Mouse (Mus musculus): Measurements from ENCODE around the gene Erc2. TPM values are rescaled to one million over a fixed set of nuclear protein-coding genes. Genes with fewer than 3 reads are reported as not detected.

Erc2 gene
- total and polyA plus RNA-seq, 2 experiments, result 6.1 to 7.0 TPM

DNA sequence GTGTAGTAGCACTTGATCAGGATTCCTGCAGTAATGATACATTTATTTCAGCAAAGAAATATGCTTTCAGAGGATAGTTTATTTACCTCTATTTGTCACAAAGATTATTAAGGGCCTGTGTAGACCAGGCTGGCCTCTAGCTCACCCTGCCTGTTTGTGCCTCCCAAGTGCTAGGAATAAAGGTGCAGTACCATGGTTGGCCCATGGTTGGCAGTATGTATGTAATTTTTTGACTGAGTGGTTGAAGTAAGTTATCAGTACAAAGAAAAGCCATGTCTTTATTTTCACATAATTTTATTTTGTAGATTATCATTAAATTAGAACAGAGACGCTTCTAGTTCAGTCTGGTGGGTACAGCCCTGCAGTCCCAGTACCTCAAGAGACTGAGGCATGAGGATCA, 136.0 kb downstream of the Erc2 start:
- Histone ChIP-seq H3K79me2 (ENCODE audit: control insufficient read depth, insufficient read depth, low read length) (no peaks in the 10 kb centered on the region), H3K4me3 (ENCODE audit: insufficient read depth, low read depth, low read length) (no peak overlapping the region), H3K27ac (replicated peaks; ENCODE audit: insufficient read depth, low read depth, low read length) (no peak overlapping the region), H3K4me1 (ENCODE audit: control insufficient read depth, insufficient read depth, low read length) (no peaks in the 10 kb centered on the region), H3K9ac (ENCODE audit: low read depth, low read length) (no peak overlapping the region), H3K27me3 (ENCODE audit: control insufficient read depth, insufficient read depth, low read length) (no peaks in the 10 kb centered on the region), H3K36me3 (ENCODE audit: control insufficient read depth, insufficient read depth, low read length) (no peaks in the 10 kb centered on the region)
- TF ChIP-seq POLR2A (IDR thresholded peaks at IDR 0.05; ENCODE audit: extremely low read depth, insufficient read depth, low read length) (no peak), CTCF (IDR thresholded peaks at IDR 0.05; ENCODE audit: low read depth, low read length) (peak; percentile 7; the same call in 1 of the 2 replicates)
- no peak for DNase-seq (ENCODE audit: extremely low read depth, low read depth, low spot score)
- WGBS, result 100% methylated on average over 1 of the region's 1 CpGs

DNA sequence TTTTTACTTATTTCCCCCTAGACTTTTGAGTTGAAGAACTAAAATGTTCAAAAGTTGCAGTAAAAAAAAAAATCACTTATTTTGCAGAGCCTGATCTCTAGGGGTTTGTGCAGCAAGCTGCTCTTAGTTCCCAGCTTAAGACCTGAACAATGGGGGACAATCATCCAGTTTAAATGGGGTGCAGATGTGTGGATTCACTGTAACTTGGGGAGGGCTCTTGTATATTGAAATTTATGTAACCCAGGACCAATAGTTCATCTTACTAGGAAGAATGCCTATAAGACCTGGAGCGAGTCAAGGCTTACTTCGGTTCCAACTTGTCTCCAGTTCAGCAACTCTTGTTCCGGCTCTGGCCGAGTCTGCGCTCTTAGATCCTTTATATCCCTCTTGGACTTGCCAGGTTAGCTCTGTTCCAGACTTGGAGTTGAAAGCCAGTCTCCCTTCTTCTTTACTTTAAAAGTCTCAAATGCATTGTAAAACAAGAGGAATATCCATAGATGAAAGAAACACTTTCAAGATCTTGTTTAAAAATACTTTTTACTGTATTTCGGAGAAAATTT, 136.9 kb downstream of the Erc2 start:
- Histone ChIP-seq H3K27ac (replicated peaks; ENCODE audit: insufficient read depth, low read depth, low read length) (no peak overlapping the region), H3K4me1 (ENCODE audit: control insufficient read depth, insufficient read depth, low read length) (no peaks in the 10 kb centered on the region), H3K27me3 (ENCODE audit: control insufficient read depth, insufficient read depth, low read length) (no peaks in the 10 kb centered on the region), H3K36me3 (ENCODE audit: control insufficient read depth, insufficient read depth, low read length) (no peaks in the 10 kb centered on the region), H3K4me3 (ENCODE audit: insufficient read depth, low read depth, low read length) (no peak overlapping the region), H3K79me2 (ENCODE audit: control insufficient read depth, insufficient read depth, low read length) (no peaks in the 10 kb centered on the region), H3K9ac (ENCODE audit: low read depth, low read length) (no peak overlapping the region)
- no peak for DNase-seq (ENCODE audit: extremely low read depth, low read depth, low spot score)
- 97% methylated on average over 6 of the region's 6 CpGs for WGBS
- TF ChIP-seq CTCF (IDR thresholded peaks at IDR 0.05; ENCODE audit: low read depth, low read length) (no peak), POLR2A (IDR thresholded peaks at IDR 0.05; ENCODE audit: extremely low read depth, insufficient read depth, low read length) (no peak)

DNA sequence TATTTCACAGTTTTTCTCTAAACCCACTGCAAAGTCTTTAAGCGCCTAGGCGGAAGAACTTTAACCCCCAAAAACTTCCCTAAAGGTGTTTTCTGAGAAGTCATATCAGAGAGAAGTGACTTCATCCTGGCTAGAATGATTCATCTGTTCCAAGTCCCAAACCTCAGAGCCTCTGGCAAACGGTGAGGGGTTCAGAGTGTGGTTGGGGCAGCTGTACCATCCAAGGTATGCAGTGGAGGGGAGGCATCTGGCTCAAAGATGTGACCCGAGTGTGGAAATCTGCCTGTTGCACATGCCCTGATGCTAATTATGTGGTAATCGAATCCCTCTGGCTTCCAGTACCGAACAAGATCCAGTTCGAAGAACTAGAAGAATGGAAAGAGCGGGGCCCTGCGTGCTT, 137.8 kb downstream of the Erc2 start:
- Histone ChIP-seq H3K4me1 (ENCODE audit: control insufficient read depth, insufficient read depth, low read length) (no peaks in the 10 kb centered on the region), H3K4me3 (ENCODE audit: insufficient read depth, low read depth, low read length) (no peak overlapping the region), H3K27ac (replicated peaks; ENCODE audit: insufficient read depth, low read depth, low read length) (no peak overlapping the region), H3K36me3 (ENCODE audit: control insufficient read depth, insufficient read depth, low read length) (no peaks in the 10 kb centered on the region), H3K79me2 (ENCODE audit: control insufficient read depth, insufficient read depth, low read length) (no peaks in the 10 kb centered on the region), H3K27me3 (ENCODE audit: control insufficient read depth, insufficient read depth, low read length) (no peaks in the 10 kb centered on the region), H3K9ac (ENCODE audit: low read depth, low read length) (no peak overlapping the region)
- TF ChIP-seq CTCF (IDR thresholded peaks at IDR 0.05; ENCODE audit: low read depth, low read length) (no peak), POLR2A (IDR thresholded peaks at IDR 0.05; ENCODE audit: extremely low read depth, insufficient read depth, low read length) (no peak)
- 91% methylated on average over 9 of the region's 9 CpGs for WGBS
- DNase-seq (ENCODE audit: extremely low read depth, low read depth, low spot score), result no peak

DNA sequence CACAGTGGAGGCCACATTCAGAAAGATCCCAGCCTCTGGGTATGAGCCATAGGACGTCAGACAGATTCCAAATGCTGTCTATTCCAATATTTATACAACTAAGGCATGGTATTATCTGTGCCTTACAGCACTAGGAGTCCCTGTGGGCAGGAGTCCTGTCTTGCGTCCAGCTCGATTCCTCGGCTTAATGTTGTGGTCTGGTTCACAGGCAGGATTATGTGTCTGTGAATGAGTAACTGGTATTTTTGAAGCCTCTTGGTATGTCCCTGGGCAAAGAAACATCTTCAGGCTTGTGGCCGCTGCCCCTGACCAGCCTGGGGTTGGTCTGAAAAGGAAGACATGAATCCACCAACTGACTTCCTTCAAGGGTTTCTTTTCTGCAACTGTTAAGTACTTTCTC, 153.1 kb downstream of the Erc2 start:
- Histone ChIP-seq H3K9ac (ENCODE audit: low read depth, low read length) (no peak overlapping the region), H3K36me3 (ENCODE audit: control insufficient read depth, insufficient read depth, low read length) (no peaks in the 10 kb centered on the region), H3K27ac (replicated peaks; ENCODE audit: insufficient read depth, low read depth, low read length) (no peak overlapping the region), H3K27me3 (ENCODE audit: control insufficient read depth, insufficient read depth, low read length) (no peaks in the 10 kb centered on the region), H3K4me1 (ENCODE audit: control insufficient read depth, insufficient read depth, low read length) (no peaks in the 10 kb centered on the region), H3K79me2 (ENCODE audit: control insufficient read depth, insufficient read depth, low read length) (no peaks in the 10 kb centered on the region), H3K4me3 (ENCODE audit: insufficient read depth, low read depth, low read length) (no peak overlapping the region)
- no peak for TF ChIP-seq POLR2A (IDR thresholded peaks at IDR 0.05; ENCODE audit: extremely low read depth, insufficient read depth, low read length)
- TF ChIP-seq CTCF (IDR thresholded peaks at IDR 0.05; ENCODE audit: low read depth, low read length), result no peak
- DNase-seq (ENCODE audit: extremely low read depth, low read depth, low spot score), result no peak
- WGBS, result 75% methylated on average over 5 of the region's 5 CpGs

DNA sequence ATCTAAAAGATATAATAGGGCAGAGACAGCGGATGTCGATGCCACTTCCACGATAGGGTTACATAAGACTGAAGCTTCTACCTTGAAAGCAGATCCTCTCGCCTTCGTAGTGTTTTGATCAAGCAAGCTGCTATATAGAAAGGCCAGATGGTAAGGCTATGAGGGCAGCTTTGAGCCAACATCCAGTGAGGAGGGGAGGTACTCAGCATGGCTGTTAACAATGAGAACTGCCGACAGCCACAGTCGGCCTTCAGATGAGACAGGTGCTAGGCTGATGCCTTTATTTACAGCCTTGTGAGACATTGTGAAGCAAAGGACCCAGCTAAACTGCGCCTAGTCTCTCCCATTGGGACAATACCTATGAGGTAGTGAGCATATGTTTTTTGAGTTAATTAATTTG, 156.3 kb downstream of the Erc2 start:
- Histone ChIP-seq H3K9ac (ENCODE audit: low read depth, low read length) (no peak overlapping the region), H3K27ac (replicated peaks; ENCODE audit: insufficient read depth, low read depth, low read length) (no peak overlapping the region), H3K36me3 (ENCODE audit: control insufficient read depth, insufficient read depth, low read length) (no peaks in the 10 kb centered on the region), H3K79me2 (ENCODE audit: control insufficient read depth, insufficient read depth, low read length) (no peaks in the 10 kb centered on the region), H3K27me3 (ENCODE audit: control insufficient read depth, insufficient read depth, low read length) (no peaks in the 10 kb centered on the region), H3K4me3 (ENCODE audit: insufficient read depth, low read depth, low read length) (no peak overlapping the region), H3K4me1 (ENCODE audit: control insufficient read depth, insufficient read depth, low read length) (no peaks in the 10 kb centered on the region)
- DNase-seq (ENCODE audit: extremely low read depth, low read depth, low spot score), result no peak
- WGBS, result 94% methylated on average over 8 of the region's 8 CpGs
- TF ChIP-seq CTCF (IDR thresholded peaks at IDR 0.05; ENCODE audit: low read depth, low read length) (no peak), POLR2A (IDR thresholded peaks at IDR 0.05; ENCODE audit: extremely low read depth, insufficient read depth, low read length) (no peak)

DNA sequence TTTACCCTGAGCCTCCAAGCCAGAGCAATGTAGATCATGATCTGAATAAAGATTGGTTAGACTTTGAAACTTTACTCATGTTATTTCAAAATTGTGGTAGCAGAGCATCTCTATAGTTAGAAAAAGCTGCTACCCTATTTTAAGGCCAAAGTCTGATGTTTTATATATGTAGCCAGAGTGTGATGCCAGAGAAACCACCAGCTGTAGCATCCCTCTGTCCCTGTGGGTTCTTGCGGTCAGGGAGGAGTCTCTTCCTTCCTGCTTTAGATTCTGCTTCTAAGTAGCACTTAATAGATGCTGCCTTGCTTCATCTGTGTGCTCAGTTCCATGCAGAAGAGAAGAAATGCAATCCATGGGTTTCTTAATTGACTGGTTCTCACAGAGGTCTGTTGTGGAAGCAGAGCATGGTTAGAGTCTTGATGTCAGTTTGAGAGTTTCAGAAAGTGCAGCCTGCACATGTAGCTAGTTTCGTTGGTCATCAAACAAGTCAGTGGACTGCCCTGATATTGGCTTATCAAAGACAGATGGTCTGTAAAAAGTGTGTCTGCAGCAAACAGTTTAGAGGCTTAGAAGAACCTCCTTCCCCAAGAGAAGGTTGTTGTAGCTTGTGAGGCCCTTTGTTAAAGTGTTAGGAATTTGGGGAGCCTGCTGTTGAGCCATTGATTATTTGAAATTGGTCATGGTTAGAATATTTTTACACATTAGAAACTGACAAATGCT, 156.9 kb downstream of the Erc2 start:
- Histone ChIP-seq H3K27me3 (ENCODE audit: control insufficient read depth, insufficient read depth, low read length) (no peaks in the 10 kb centered on the region), H3K4me1 (ENCODE audit: control insufficient read depth, insufficient read depth, low read length) (no peaks in the 10 kb centered on the region), H3K9ac (ENCODE audit: low read depth, low read length) (no peak overlapping the region), H3K4me3 (ENCODE audit: insufficient read depth, low read depth, low read length) (no peak overlapping the region), H3K27ac (replicated peaks; ENCODE audit: insufficient read depth, low read depth, low read length) (no peak overlapping the region), H3K36me3 (ENCODE audit: control insufficient read depth, insufficient read depth, low read length) (no peaks in the 10 kb centered on the region), H3K79me2 (ENCODE audit: control insufficient read depth, insufficient read depth, low read length) (no peaks in the 10 kb centered on the region)
- DNase-seq (ENCODE audit: extremely low read depth, low read depth, low spot score), result no peak
- 77% methylated on average over 2 of the region's 2 CpGs for WGBS
- TF ChIP-seq CTCF (IDR thresholded peaks at IDR 0.05; ENCODE audit: low read depth, low read length) (no peak), POLR2A (IDR thresholded peaks at IDR 0.05; ENCODE audit: extremely low read depth, insufficient read depth, low read length) (no peak)
